ENCODE assay signal across 13 mouse cellular contexts in genomic region chr9:116267411-116267810, GRCm38 (mm10).
"Had no signal": no experiment of that assay in that cellular context is flagged by ENCODE, and none has a peak within 500 bp of the region (broad histone marks: within the 10 kb centered on the region; RNA-seq: fewer than 3 reads in every experiment).

No protein-coding gene starts in this region.

- H3K36me3 ChIP-seq: limb, embryonic 13.5 days; midbrain, embryonic 10.5 days; neural tube, embryonic 12.5 days had no signal

- DNase-seq: kidney, adult 8-10 months; kidney, postnatal 10 days; kidney, postnatal 4 days; left cerebral cortex, postnatal 4 days; lung, adult 18-20 months; lung, postnatal 4 days; midbrain, embryonic 14.5 days; spleen, adult 18-20 months; thymus, postnatal 4 days had no signal

- H3K9me3 ChIP-seq: limb, embryonic 13.5 days; midbrain, embryonic 10.5 days; neural tube, embryonic 12.5 days had no signal

- H3K27me3 ChIP-seq: limb, embryonic 13.5 days; neural tube, embryonic 12.5 days had no signal

- H3K9ac ChIP-seq: limb, embryonic 13.5 days; liver, embryonic 14.5 days; neural tube, embryonic 12.5 days had no signal

- H3K4me3 ChIP-seq: limb, embryonic 13.5 days; midbrain, embryonic 10.5 days; neural tube, embryonic 12.5 days had no signal

- H3K27ac ChIP-seq: limb, embryonic 13.5 days; liver, embryonic 14.5 days; midbrain, embryonic 10.5 days; neural tube, embryonic 12.5 days had no signal

- H3K4me2 ChIP-seq: limb, embryonic 13.5 days; neural tube, embryonic 12.5 days had no signal

- H3K4me1 ChIP-seq: midbrain, embryonic 10.5 days; neural tube, embryonic 12.5 days had no signal
